Mouse (Mus musculus): ENCODE measurements around the gene D130043K22Rik. TPM values are rescaled to one million over a fixed set of nuclear protein-coding genes. Genes with fewer than 3 reads are reported as not detected.

The D130043K22Rik gene
- polyA plus RNA-seq, 1 experiment from 2014 or later = 0.11 TPM

- Histone ChIP-seq H3K4me1 (peaks cover 13% of the 10 kb centered on the region; the same call in 1 of the 2 replicates), H3K9me3 (replicated peaks) (no peaks in the 10 kb centered on the region), H3K36me3 (no peaks in the 10 kb centered on the region), H3K4me3 (no peak overlapping the region), H3K4me2 (no peak overlapping the region), H3K9ac (no peak overlapping the region), H3K27me3 (replicated peaks) (no peaks in the 10 kb centered on the region), H3K27ac (no peak overlapping the region)
- whole genome bisulfite sequencing (ENCODE audit: insufficient replicate concordance) = 80% methylated on average over 10 of the region's 10 CpGs
- ATAC-seq = no peak
Measured at GRCm38 (mm10) chr13:24867789-24868188, 22.9 kb downstream of the D130043K22Rik start.

- peaks cover 13% of the 10 kb centered on the region; the same call in 1 of the 2 replicates for H3K4me1 ChIP-seq
Measured at GRCm38 (mm10) chr13:24868233-24868632, 23.3 kb downstream of the D130043K22Rik start.

DNA sequence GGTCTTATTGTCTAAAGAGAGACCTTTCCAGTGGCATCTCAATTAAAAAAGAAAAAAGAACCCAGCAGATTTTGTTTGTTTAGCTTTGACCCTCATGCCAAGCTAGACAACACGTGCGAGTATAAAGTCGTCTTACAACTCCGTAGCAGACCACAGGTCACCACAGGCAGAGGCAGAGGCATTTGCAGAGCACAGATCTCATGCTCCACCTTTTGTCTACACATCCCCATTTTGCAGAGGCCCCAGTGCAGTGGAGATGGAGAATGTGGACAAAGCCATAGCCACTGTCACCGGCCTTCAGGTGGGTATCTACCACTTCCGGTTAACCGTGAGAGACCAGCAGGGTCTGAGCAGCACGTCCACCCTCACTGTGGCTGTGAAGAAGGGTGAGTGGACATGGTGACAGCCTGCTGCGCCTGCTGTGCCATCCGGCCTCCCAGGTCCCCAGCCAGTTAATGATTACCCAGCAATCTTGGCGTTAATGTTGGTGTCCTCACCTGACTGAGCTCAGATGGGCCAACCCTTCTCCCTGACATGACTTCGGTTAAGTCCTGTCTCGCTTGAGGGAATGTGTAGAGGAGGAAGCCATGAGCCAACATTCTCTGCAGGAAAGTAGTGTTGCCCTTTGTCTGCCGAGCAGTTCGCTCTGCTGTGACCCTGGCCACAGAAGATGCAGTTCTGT, 34.6 kb downstream of the D130043K22Rik start:
- Histone ChIP-seq H3K4me1 (no peaks in the 10 kb centered on the region), H3K9ac (no peak overlapping the region), H3K4me2 (no peak overlapping the region), H3K4me3 (no peak overlapping the region), H3K27me3 (replicated peaks) (no peaks in the 10 kb centered on the region), H3K9me3 (replicated peaks) (peaks cover 4% of the 10 kb centered on the region; the same call in 1 of the 2 replicates), H3K36me3 (no peaks in the 10 kb centered on the region), H3K27ac (no peak overlapping the region)
- WGBS (ENCODE audit: insufficient replicate concordance) = 73% methylated on average over 15 of the region's 15 CpGs
- ATAC-seq = peak; percentile 40; the same call in 1 of the 2 replicates

More at GRCm38 (mm10) chr13:24868233-24868632, 23.3 kb downstream of the D130043K22Rik start:
- Histone ChIP-seq H3K36me3 (no peaks in the 10 kb centered on the region), H3K27me3 (replicated peaks) (no peaks in the 10 kb centered on the region), H3K4me2 (no peak overlapping the region), H3K9me3 (replicated peaks) (no peaks in the 10 kb centered on the region), H3K4me3 (no peak overlapping the region), H3K9ac (no peak overlapping the region), H3K27ac (no peak overlapping the region)
- no peak for ATAC-seq
- 79% methylated on average over 7 of the region's 7 CpGs for WGBS (ENCODE audit: insufficient replicate concordance)

DNA sequence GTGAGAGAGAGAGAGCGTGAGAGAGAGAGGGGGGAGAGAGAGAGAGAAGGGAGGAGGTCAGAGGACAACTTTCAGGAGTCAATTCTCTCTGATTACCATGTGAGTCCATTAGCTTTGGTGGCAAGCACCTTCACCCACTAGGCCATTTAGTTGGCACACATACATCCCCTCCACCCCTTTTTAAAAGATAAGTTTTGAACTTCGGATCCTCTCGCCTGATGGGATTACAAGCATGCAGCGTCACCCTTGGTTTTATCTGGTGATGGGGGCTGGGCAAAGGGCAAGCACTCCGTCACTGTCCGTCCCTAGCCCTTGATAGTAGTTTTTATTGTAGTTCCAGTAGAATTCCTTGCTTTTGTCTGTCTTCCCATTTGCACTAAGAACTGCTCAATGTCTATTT, 35.3 kb downstream of the D130043K22Rik start:
- Histone ChIP-seq H3K9me3 (replicated peaks) (peaks cover 6% of the 10 kb centered on the region; the same call in 1 of the 2 replicates), H3K9ac (no peak overlapping the region), H3K4me2 (no peak overlapping the region), H3K4me3 (no peak overlapping the region), H3K4me1 (no peaks in the 10 kb centered on the region), H3K27me3 (replicated peaks) (no peaks in the 10 kb centered on the region), H3K27ac (no peak overlapping the region), H3K36me3 (no peaks in the 10 kb centered on the region)
- no peak for ATAC-seq
- WGBS (ENCODE audit: insufficient replicate concordance) = 57% methylated on average over 6 of the region's 6 CpGs

DNA sequence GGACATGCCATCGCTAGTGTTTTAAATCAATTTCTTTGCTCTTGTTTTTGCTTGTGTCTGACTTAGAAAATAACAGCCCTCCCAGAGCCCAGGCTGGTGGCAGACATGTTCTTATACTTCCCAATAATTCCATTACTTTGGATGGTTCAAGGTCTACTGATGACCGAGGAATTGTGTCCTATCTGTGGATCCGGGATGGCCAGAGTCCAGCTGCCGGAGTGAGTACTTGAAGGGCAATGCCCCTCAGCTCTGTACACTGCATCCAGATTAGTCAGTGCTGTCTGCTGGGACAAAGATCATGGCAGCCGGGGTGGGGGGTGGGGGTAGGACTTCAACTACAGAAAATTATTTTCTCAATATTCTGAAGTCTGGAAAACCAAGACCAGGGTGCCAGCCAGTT, 35.8 kb downstream of the D130043K22Rik start:
- Histone ChIP-seq H3K27me3 (replicated peaks) (no peaks in the 10 kb centered on the region), H3K4me2 (no peak overlapping the region), H3K4me3 (no peak overlapping the region), H3K27ac (no peak overlapping the region), H3K9me3 (replicated peaks) (peaks cover 6% of the 10 kb centered on the region; the same call in 1 of the 2 replicates), H3K4me1 (no peaks in the 10 kb centered on the region), H3K9ac (no peak overlapping the region), H3K36me3 (no peaks in the 10 kb centered on the region)
- no peak for ATAC-seq
- 74% methylated on average over 5 of the region's 5 CpGs for WGBS (ENCODE audit: insufficient replicate concordance)

GRCm38 (mm10) chr13:24882411-24882810, 37.5 kb downstream of the D130043K22Rik start:
- Histone ChIP-seq H3K36me3 (no peaks in the 10 kb centered on the region), H3K4me3 (no peak overlapping the region), H3K27me3 (replicated peaks) (no peaks in the 10 kb centered on the region), H3K4me1 (no peaks in the 10 kb centered on the region), H3K9me3 (replicated peaks) (peaks cover 6% of the 10 kb centered on the region; the same call in 1 of the 2 replicates), H3K27ac (no peak overlapping the region), H3K9ac (no peak overlapping the region), H3K4me2 (no peak overlapping the region)
- WGBS (ENCODE audit: insufficient replicate concordance) = 74% methylated on average over 6 of the region's 6 CpGs
- ATAC-seq = no peak

DNA sequence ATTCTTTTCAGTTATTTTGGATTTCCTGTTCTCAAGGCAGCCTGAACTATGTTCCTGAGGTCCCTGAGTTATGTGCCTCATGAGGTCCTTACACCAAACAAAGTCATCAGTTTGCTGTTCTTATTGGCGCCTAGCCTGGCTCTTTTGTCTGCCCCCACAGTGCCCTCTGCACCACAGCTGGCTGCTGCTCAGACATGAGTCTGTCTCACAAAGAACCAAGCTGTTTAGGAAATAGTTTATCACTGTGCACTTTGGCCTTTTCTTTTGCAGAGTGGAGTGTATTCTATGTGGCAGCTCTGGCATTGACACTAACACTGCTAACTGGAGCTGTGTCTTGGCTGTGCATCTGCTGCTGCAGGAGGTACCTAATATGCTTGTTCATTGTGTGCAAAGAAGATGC, 44.6 kb downstream of the D130043K22Rik start:
- Histone ChIP-seq H3K9ac (no peak overlapping the region), H3K4me3 (no peak overlapping the region), H3K27me3 (replicated peaks) (no peaks in the 10 kb centered on the region), H3K27ac (no peak overlapping the region), H3K4me2 (no peak overlapping the region), H3K36me3 (no peaks in the 10 kb centered on the region), H3K4me1 (no peaks in the 10 kb centered on the region), H3K9me3 (replicated peaks) (0 out of 2 replicates have a peak, but pooled peaks cover 1% of the 10 kb centered on the region)
- WGBS (ENCODE audit: insufficient replicate concordance) = 44% methylated on average over 1 of the region's 1 CpGs
- ATAC-seq = no peak

DNA sequence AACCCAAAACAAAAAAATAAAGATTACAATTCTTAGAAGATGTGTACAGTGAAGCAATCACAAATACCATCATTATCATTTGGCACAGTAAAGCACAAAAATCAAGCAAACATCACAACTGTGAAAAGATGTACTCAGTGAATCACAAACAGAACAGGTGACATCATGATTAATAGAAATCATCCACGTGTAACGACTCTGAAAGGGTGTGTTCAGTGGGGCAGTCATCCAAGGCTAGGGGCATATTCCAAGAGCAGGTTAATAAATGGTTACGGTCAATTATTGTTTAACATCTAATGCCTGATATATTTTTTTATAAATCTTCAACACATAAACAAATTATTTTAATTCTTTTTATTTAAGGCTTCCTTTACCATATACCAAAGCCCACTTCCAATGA, 47.6 kb downstream of the D130043K22Rik start:
- Histone ChIP-seq H3K27me3 (replicated peaks) (no peaks in the 10 kb centered on the region), H3K4me2 (no peak overlapping the region), H3K36me3 (no peaks in the 10 kb centered on the region), H3K9me3 (replicated peaks) (no peaks in the 10 kb centered on the region), H3K27ac (no peak overlapping the region), H3K4me1 (no peaks in the 10 kb centered on the region), H3K9ac (no peak overlapping the region), H3K4me3 (no peak overlapping the region)
- WGBS (ENCODE audit: insufficient replicate concordance) = 77% methylated on average over 3 of the region's 3 CpGs
- ATAC-seq = no peak

DNA sequence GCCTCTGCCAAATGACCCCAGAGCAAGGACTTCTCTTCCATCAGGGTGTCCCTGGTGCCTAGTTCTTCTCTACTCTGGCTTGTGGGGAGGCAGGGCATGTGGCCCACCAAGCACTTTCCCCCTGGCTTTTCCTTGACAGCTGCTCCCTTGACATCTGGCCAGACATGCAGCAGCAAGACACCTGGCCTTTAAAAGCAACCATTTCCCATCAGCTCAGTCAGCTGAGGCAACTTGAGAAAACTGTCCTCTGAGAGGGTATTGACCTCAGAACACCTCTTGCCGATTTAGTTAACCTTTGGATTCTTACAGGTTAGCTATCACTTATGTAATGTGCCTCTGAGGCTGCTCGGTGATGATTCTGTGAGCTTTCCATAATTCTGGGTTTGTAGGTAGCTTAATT, 48.9 kb downstream of the D130043K22Rik start:
- no peak for ATAC-seq
- H3K27me3 ChIP-seq (replicated peaks) = no peaks in the 10 kb centered on the region
- H3K9ac ChIP-seq = no peak overlapping the region
- H3K4me2 ChIP-seq = no peak overlapping the region
- H3K4me1 ChIP-seq = no peaks in the 10 kb centered on the region
- H3K27ac ChIP-seq = no peak overlapping the region
- no peak overlapping the region for H3K4me3 ChIP-seq
- 58% methylated on average over 2 of the region's 2 CpGs for WGBS (ENCODE audit: insufficient replicate concordance)
- no peaks in the 10 kb centered on the region for H3K9me3 ChIP-seq (replicated peaks)
- no peaks in the 10 kb centered on the region for H3K36me3 ChIP-seq

DNA sequence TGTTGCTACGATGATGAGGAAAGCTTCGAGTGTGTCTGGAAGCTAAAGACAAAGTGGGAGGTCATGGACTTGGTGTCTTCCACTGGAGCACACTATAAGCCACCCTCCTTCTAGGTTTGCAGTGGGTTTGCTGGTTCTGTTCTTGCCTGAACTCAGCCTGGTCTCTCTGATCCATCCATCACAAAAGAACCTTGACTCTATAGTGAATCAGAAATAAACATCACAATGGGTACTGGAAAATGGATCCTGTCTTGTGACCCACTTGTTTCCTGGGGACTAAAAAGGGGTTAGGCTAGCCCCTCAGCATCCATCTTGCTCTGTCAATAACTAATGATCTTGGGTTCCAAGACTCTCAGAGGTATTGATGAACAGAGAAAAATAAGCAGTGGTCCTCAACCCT, 57.0 kb downstream of the D130043K22Rik start:
- H3K9ac ChIP-seq = no peak overlapping the region
- no peaks in the 10 kb centered on the region for H3K4me1 ChIP-seq
- WGBS (ENCODE audit: insufficient replicate concordance) = 59% methylated on average over 2 of the region's 2 CpGs
- H3K4me3 ChIP-seq = no peak overlapping the region
- H3K4me2 ChIP-seq = no peak overlapping the region
- H3K9me3 ChIP-seq (replicated peaks) = no peaks in the 10 kb centered on the region
- H3K27me3 ChIP-seq (replicated peaks) = no peaks in the 10 kb centered on the region
- ATAC-seq = no peak
- H3K27ac ChIP-seq = no peak overlapping the region
- H3K36me3 ChIP-seq = no peaks in the 10 kb centered on the region

- no peak for ATAC-seq
- Histone ChIP-seq H3K4me3 (no peak overlapping the region), H3K9me3 (replicated peaks) (no peaks in the 10 kb centered on the region), H3K27ac (no peak overlapping the region), H3K4me2 (no peak overlapping the region), H3K4me1 (no peaks in the 10 kb centered on the region), H3K27me3 (replicated peaks) (no peaks in the 10 kb centered on the region), H3K9ac (no peak overlapping the region), H3K36me3 (no peaks in the 10 kb centered on the region)
- WGBS (ENCODE audit: insufficient replicate concordance) = 64% methylated on average over 6 of the region's 6 CpGs
Measured at GRCm38 (mm10) chr13:24903412-24903811, 58.5 kb downstream of the D130043K22Rik start.

DNA sequence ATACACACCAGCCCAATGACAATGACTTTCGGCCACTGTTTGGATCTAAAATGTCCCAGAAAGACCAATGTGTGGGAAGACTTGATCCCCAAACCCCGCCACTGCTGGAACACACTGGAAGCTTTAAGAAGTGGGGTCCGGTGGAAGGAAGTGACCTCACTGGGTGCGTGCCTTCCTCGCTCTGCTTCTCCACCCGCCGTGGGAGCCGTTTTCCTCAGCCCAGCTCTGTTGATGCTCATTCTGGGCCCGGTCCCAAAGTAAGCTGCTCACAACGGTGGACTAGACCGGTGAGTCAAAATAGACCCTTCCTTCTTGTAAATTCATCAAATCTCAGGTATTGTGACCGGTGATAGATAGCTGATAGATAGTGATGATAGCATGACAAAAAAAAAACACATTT, 60.5 kb downstream of the D130043K22Rik start:
- H3K9ac ChIP-seq = no peak overlapping the region
- no peaks in the 10 kb centered on the region for H3K9me3 ChIP-seq (replicated peaks)
- H3K4me2 ChIP-seq = no peak overlapping the region
- WGBS (ENCODE audit: insufficient replicate concordance) = 75% methylated on average over 12 of the region's 12 CpGs
- no peak for ATAC-seq
- H3K27me3 ChIP-seq (replicated peaks) = no peaks in the 10 kb centered on the region
- no peaks in the 10 kb centered on the region for H3K4me1 ChIP-seq
- no peak overlapping the region for H3K4me3 ChIP-seq
- no peaks in the 10 kb centered on the region for H3K36me3 ChIP-seq
- H3K27ac ChIP-seq = no peak overlapping the region
